Mouse (Mus musculus) intestine, embryonic 16.5 days (tissue): ENCODE results near the gene Hltf. TPM values are rescaled to one million over a fixed set of nuclear protein-coding genes. Genes with fewer than 3 reads are reported as not detected.
"Not testable (repeated sequence)": the region's sequence is repeated elsewhere in the genome, so short reads cannot be mapped to it uniquely, and the experiment has no call there.

ENCODE experiments used
- ATAC-seq: fragments of 200-750 bp; cut with Nextera tagmentation; 2 replicates; pipeline ENCODE4 v1.8.0; 2017; ENCODE audit warnings: moderate TSS enrichment, moderate library complexity
- H3K27ac ChIP-seq: fragments of 300-500 bp; sonication (generic); 2 replicates; pipeline ENCODE4 v1.5.1; 2014; ENCODE audit warnings: mild to moderate bottlenecking, low read length
- H3K27me3 ChIP-seq: fragments of 300-500 bp; sonication (generic); replicated peaks from 2 replicates; pipeline ENCODE4 v1.6.1; 2014; ENCODE audit warnings: low read length, control low read depth, mixed read lengths; ENCODE audit not compliant: control insufficient read depth, insufficient read depth
- H3K36me3 ChIP-seq: fragments of 300-500 bp; sonication (generic); 2 replicates; pipeline ENCODE4 v1.6.1; 2014; ENCODE audit warnings: low read length, control low read depth; ENCODE audit not compliant: control insufficient read depth, insufficient read depth
- H3K4me1 ChIP-seq: fragments of 300-500 bp; sonication (generic); 2 replicates; pipeline ENCODE4 v1.6.1; 2014; ENCODE audit warnings: low read length, control low read depth, mixed read lengths; ENCODE audit not compliant: control insufficient read depth, insufficient read depth
- H3K4me2 ChIP-seq: fragments of 300-500 bp; sonication (generic); 2 replicates; pipeline ENCODE4 v1.6.1; 2014; ENCODE audit warnings: low read depth, low read length, control low read depth
- H3K4me3 ChIP-seq: fragments of 300-500 bp; sonication (generic); 2 replicates; pipeline ENCODE4 v1.5.1; 2014; ENCODE audit warnings: mild to moderate bottlenecking, low read length
- H3K9ac ChIP-seq: fragments of 300-500 bp; sonication (generic); 2 replicates; pipeline ENCODE4 v1.6.1; 2014; ENCODE audit warnings: low read depth, low read length
- H3K9me3 ChIP-seq: fragments of 300-500 bp; sonication (generic); 2 replicates; pipeline ENCODE4 v1.6.1; 2016; ENCODE audit warnings: low read length, control low read depth; ENCODE audit not compliant: control insufficient read depth
- WGBS: fragments of 180-500 bp; shearing (Covaris S2); extraction: QIAGEN DNeasy Blood & Tissue Kit; methylation state at CpG from one replicate; pipeline ENCODE4 v1.1.7; 2014; 5-methylcytosine and 5-hydroxymethylcytosine counted together
- polyA plus RNA-seq: library from polyadenylated mRNA; unstranded; fragments of >200 nt; fragmentation: Nextera tagmentation; extraction: Ambion mirVana; gene quantifications from 2 replicates; pipeline ENCODE4 v1.2.1, GENCODE M21; 2015

The Hltf gene
- 14.0 and 16.3 TPM in 2 replicates for polyA plus RNA-seq

DNA sequence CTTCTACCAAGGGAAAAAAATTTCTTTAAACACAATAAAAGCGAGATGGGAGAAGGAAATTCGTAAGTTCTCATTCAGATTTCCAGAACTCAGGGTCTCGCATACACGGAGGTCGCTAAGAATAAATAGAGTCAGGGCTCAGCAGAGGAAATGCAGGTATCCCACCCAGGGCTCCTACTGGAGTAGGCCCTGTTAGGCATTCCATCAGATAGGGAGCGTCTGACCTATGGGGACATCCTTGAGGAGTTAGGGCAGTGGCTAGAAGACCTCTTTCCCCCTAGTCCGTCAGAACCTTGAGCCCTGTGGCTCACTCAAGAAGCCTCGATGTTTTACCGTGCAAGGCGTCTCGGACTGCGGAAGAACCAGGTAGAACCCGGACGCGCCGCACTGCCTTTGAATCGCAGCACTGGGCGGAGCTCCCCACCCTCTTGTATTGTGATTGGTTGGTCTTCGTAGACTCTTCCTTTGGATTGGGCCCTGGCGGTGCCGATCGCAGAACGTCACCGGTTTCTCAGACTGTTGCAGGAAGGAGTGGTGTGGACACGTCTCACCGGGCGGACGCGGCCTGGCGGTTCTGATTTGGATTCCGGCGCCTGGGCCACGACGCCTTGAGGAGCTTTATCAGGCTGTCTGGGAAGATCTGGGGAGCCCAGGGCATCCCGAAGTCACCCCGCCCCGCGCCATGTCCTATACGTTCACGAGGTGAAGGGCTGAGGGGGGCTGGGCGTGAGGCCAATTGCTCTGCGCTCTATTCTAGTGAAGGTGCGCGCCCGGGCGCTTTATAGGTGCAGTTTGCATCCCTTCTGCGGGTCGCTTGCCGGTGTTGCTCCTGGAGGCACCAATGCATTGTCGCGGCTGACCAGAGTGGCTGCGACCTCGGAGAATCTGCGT lies at the start of gene Hltf:
TSS of gene Hltf (plus strand) at position 506 of the 891 bp plus-strand sequence.
- peak; percentile 100 for ATAC-seq
- H3K4me1 ChIP-seq = peaks cover 5% of the 10 kb centered on the region
- peaks cover 3% of the 10 kb centered on the region; the same call in 1 of the 2 replicates for H3K36me3 ChIP-seq
- peak within 1 kb of the TSS; percentile 83 for H3K4me3 ChIP-seq
- H3K9me3 ChIP-seq = no peaks in the 10 kb centered on the region
- WGBS = under 1% methylated on average over 50 of the region's 54 CpGs
- H3K9ac ChIP-seq = peak within 1 kb of the TSS; percentile 88
- H3K27ac ChIP-seq = peak within 1 kb of the TSS; percentile 70; the same call in 1 of the 2 replicates
- H3K4me2 ChIP-seq = peak within 1 kb of the TSS; percentile 67
- H3K27me3 ChIP-seq = no peaks in the 10 kb centered on the region

DNA sequence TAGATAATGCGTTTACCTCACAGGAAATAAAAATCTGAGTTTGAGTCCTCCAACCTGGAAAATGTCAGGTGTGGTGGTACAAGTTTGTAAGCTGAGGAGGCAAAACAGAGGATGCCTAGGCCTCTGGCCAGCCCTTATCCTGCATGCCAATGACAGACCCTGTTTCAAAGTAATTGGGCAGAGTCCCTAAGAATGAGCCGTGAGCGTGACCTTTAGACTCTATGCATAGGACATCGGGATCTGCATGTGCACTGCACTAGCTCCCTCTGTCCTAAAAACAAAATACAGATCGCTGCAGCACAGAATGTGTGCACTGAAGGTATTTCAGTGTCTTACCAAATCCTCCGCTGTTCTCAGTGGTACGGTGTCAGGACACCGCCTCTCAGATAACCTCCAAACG lies 47.1 kb upstream of the Hltf start:
- Histone ChIP-seq H3K36me3 (peaks cover 2% of the 10 kb centered on the region; the same call in 1 of the 2 replicates), H3K27me3 (no peaks in the 10 kb centered on the region), H3K9ac (no peak overlapping the region), H3K9me3 (no peaks in the 10 kb centered on the region), H3K4me3 (no peak overlapping the region), H3K27ac (no peak overlapping the region), H3K4me1 (no peaks in the 10 kb centered on the region), H3K4me2 (no peak overlapping the region)
- ATAC-seq = no peak
- WGBS = 88% methylated on average over 9 of the region's 9 CpGs

DNA sequence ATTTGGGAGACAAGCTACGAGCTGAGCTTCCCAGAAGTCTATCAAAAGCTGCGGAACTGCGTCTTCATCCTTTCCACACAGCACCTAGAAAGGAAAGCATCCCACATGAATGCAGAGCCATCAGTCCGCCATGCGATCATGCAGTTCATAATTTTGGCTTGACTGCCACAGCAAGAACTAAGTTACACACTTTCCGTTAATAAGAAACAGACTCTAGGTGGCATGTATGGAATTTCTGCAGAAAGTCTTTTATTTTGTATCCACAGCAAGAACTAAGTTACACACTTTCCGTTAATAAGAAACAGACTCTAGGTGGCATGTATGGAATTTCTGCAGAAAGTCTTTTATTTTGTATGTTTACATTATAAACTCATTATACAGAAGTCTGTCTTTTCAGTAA lies 46.7 kb upstream of the Hltf start:
- not testable (repeated sequence) for H3K36me3 ChIP-seq, H3K4me1 ChIP-seq, H3K4me2 ChIP-seq, H3K9me3 ChIP-seq, ATAC-seq, H3K4me3 ChIP-seq, H3K27me3 ChIP-seq, H3K27ac ChIP-seq, H3K9ac ChIP-seq
- WGBS = 79% methylated on average over 7 of the region's 7 CpGs

DNA sequence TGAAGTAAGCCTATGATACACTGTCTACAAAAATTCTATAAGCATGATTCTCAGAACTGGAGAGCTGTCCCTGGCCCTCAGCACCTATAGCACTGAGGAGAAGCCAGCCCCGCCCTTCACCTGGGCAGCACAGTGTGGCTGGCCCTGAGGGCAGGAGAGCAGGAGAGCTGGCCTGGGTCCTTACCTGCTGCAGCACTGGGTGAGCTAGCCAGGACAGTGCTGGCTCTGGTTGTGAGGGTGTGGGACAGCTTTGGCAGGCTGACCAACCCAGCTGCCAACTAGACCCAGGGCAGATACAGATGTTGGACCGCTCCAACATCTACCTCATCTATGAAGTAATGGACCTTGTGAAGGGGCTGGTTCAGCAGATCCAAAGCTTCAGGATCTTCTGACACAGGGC lies 43.2 kb upstream of the Hltf start:
- Histone ChIP-seq H3K9ac (no peak overlapping the region), H3K4me2 (no peak overlapping the region), H3K4me1 (no peaks in the 10 kb centered on the region), H3K27me3 (no peaks in the 10 kb centered on the region), H3K36me3 (peaks cover 7% of the 10 kb centered on the region), H3K9me3 (no peaks in the 10 kb centered on the region), H3K4me3 (no peak overlapping the region), H3K27ac (no peak overlapping the region)
- ATAC-seq = no peak
- WGBS = 92% methylated on average over 2 of the region's 2 CpGs

DNA sequence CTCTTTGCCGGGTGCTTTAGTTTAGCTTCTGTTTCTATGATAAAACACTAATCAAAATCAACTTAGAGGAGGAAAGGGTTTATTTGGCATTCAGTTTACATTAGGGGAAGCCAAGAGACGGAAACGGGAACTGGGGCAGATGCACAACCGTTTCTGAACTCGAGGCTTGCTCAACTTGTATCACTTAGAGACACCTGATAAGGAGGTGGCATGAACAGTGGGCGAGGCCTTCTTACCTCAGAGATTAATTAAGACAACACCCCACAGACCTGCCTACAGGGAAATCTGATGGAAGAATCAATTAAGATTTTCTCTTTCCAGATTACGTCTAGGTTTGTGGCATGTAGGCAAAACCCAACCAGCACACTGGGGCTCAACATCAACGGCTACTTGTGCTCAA lies 39.5 kb upstream of the Hltf start:
- 80% methylated on average over 8 of the region's 8 CpGs for WGBS
- Histone ChIP-seq H3K4me3 (no peak overlapping the region), H3K4me1 (no peaks in the 10 kb centered on the region), H3K36me3 (peaks cover 9% of the 10 kb centered on the region), H3K9ac (no peak overlapping the region), H3K9me3 (no peaks in the 10 kb centered on the region), H3K27ac (no peak overlapping the region), H3K27me3 (no peaks in the 10 kb centered on the region), H3K4me2 (no peak overlapping the region)
- no peak for ATAC-seq

DNA sequence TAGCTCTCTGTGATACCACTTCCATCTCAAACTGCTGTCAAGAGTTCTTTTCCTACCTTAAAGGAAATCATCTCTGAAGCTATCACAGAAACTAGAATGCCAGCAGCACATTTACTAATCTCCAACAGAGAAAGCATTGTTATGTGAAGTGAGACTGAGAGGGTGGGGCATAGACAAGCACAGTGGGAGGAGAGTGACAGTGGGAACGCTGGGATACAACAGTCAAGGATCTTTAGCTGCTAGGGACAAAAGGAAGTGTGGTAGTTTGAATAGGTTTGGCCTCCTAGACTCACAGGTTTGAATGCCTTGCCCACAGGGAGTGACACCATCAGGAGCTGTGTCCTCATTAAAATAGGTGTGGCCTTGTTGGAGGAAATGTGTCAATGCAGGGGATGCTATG lies 33.8 kb upstream of the Hltf start:
- peaks cover 14% of the 10 kb centered on the region; the same call in 1 of the 2 replicates for H3K36me3 ChIP-seq
- H3K4me2 ChIP-seq = no peak overlapping the region
- no peaks in the 10 kb centered on the region for H3K4me1 ChIP-seq
- H3K27me3 ChIP-seq = no peaks in the 10 kb centered on the region
- no peak overlapping the region for H3K27ac ChIP-seq
- no peak for ATAC-seq
- no peaks in the 10 kb centered on the region for H3K9me3 ChIP-seq
- no peak overlapping the region for H3K9ac ChIP-seq
- 48% methylated on average over 1 of the region's 1 CpGs for WGBS
- no peak overlapping the region for H3K4me3 ChIP-seq

DNA sequence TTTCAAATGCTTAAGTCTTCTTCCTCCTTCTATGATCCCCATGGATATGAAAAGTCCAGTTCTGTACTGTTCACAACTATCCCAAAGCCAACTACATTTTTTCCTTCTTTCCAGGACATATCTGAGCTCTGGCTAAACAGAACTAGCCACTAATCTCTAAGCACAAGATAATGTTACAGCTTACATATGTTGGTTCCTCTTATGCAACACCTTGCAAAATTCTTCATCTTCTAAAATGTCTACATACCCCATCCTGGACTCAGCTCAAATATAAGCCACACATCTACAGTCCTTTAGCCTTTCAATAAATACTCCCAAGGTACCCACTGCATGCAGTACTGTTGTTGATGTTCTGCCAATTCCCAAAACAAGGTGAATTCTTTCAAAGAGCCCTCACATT lies 31.1 kb upstream of the Hltf start:
- no peaks in the 10 kb centered on the region for H3K4me1 ChIP-seq
- H3K9ac ChIP-seq = no peak overlapping the region
- ATAC-seq = no peak
- H3K4me3 ChIP-seq = no peak overlapping the region
- no peak overlapping the region for H3K4me2 ChIP-seq
- no peaks in the 10 kb centered on the region for H3K27me3 ChIP-seq
- H3K36me3 ChIP-seq = peaks cover 14% of the 10 kb centered on the region; the same call in 1 of the 2 replicates
- H3K27ac ChIP-seq = no peak overlapping the region
- no peaks in the 10 kb centered on the region for H3K9me3 ChIP-seq

DNA sequence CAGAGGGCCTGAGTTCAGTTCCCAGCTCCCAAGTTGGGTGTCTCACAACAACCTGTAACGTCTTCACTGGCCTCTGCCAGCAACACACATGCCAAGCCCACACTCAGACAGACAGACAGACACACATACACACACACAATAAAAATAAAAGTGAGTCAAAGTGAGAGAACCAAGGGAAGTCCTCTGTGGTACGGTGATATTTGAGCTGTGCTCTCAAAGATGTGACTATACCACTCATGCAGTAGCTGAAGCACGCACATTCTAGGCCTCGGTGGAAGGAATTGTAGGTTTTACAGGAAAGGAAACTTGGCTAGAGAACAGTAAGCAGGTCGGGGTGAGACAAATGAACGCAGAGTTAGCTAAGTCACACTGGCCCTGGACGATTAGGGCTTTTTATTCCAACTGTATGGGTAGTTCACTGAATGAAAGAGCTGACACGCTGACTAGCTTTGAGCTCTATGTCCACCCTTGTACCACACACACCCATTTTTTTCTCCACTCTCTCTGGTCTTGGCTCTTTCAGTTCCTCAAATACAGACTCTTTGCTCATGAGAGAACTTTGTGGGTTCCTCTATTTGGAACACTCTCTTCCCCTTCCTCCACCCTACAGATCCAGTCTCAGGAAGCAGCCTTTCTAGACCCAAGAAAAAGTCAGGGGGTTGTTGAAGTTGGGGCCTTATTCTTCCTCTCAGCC lies 30.5 kb upstream of the Hltf start:
- H3K4me2 ChIP-seq = no peak overlapping the region
- H3K4me1 ChIP-seq = no peaks in the 10 kb centered on the region
- H3K36me3 ChIP-seq = peaks cover 14% of the 10 kb centered on the region; the same call in 1 of the 2 replicates
- no peak overlapping the region for H3K27ac ChIP-seq
- no peak overlapping the region for H3K9ac ChIP-seq
- 90% methylated on average over 8 of the region's 8 CpGs for WGBS
- no peaks in the 10 kb centered on the region for H3K9me3 ChIP-seq
- H3K4me3 ChIP-seq = no peak overlapping the region
- H3K27me3 ChIP-seq = no peaks in the 10 kb centered on the region
- ATAC-seq = no peak

DNA sequence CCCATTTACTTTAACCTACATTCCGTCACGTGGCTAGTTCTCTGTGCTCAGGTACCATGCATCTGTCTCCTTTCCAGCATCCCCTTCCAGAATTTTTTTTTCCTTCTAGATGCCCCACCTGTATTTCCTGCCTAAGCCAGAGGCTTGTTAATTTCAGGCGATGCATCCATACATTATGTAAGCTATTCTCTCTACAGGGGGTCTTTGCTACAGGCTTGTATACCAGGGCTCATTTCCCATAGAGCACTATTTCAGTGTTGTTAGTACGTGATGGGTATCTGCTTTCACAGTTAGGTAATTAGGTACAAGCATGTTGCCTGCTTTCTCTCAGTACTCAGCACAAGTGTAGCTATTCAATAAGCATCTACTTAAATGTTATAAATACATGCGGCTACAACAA lies 29.8 kb upstream of the Hltf start:
- Histone ChIP-seq H3K27me3 (no peaks in the 10 kb centered on the region), H3K36me3 (0 out of 2 replicates have a peak, but pooled peaks cover 10% of the 10 kb centered on the region), H3K4me1 (no peaks in the 10 kb centered on the region), H3K27ac (no peak overlapping the region), H3K4me3 (no peak overlapping the region), H3K9me3 (no peaks in the 10 kb centered on the region), H3K4me2 (no peak overlapping the region), H3K9ac (no peak overlapping the region)
- no peak for ATAC-seq
- WGBS = 91% methylated on average over 5 of the region's 5 CpGs
